In the genomic region with DNA sequence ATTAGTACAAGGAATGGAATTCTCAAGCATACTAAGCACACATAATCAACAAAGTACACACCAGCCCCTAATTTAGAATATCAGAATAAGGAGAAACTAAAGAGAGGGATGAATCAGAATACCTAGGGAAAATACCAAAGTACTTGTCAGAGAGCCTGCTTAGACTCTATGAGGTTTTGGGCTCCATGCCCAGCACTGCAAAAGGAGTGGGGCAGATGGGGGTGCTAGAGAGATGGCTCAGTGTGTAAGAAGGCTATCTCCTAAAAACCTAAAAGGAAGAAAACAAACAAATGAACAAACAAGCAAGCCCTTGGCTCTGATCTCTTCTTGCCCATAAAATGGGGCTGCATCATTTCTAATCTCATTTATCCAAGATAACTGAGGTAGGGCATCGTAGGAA, we compare ENCODE assay signal across 17 mouse cellular contexts. TPM values are rescaled to one million over a fixed set of nuclear protein-coding genes. Genes with fewer than 3 reads are reported as not detected.
DNase-seq lines count a peak whose midpoint lies in the region.
"Had no signal": no experiment of that assay in that cellular context is flagged by ENCODE, and none has a peak within 500 bp of the region (broad histone marks: within the 10 kb centered on the region; RNA-seq: fewer than 3 reads in every experiment).

No protein-coding gene starts in this region.

- peak; percentile 43 for DNase-seq in layer of hippocampus, adult 11-12 months (ENCODE audit: low spot score)
- no peak for DNase-seq in layer of hippocampus, postnatal 25 days (ENCODE audit: extremely low spot score in 1 of 2, low spot score in 1 of 2)
- DNase-seq in right cerebral cortex, adult 18-20 months, result peak; percentile 39
- DNase-seq in right cerebral cortex, postnatal 36 days (ENCODE audit: low spot score in 2 of 2), result no peak
- peak; percentile 61 for DNase-seq in Muller cell, postnatal 12 days (ENCODE audit: inconsistent ontology term)
- DNase-seq in ovary, postnatal 14 days (ENCODE audit: low spot score), result no peak
- DNase-seq in adrenal gland, postnatal 36 days, result no peak
- DNase-seq: cerebellum, postnatal 14 days; gastrocnemius, postnatal 10 days; heart, adult 11 months; heart, postnatal 14 days; kidney, postnatal 4 days; thymus, postnatal 14 days had no signal

RNA-seq across cellular contexts. Expression of a gene that starts 23.0 kb away (rescaled TPM):
- total RNA-seq in layer of hippocampus, postnatal 25 days (2021), result not detected
- not detected for total RNA-seq in adrenal gland, postnatal 36 days (2021)
- total RNA-seq: adrenal gland, adult 18-20 months; G1E; gastrocnemius, postnatal 10 days; heart, postnatal 14 days; layer of hippocampus, postnatal 36 days; monocyte, adult 5-6 weeks had no signal

RNA-seq across cellular contexts. Expression of a gene that starts 37.5 kb away (rescaled TPM):
- total RNA-seq in layer of hippocampus, postnatal 25 days (2021), result 1 to 10 TPM; 1.5 to 1.6 TPM
- total RNA-seq in adrenal gland, postnatal 36 days (2021), result 1 to 10 TPM in 1 of 2 experiments, under 1 TPM in 1; 0.36 to 1.0 TPM
- total RNA-seq: G1E; monocyte, adult 5-6 weeks had no signal

RNA-seq across cellular contexts. Expression of a gene that starts 57.5 kb away (rescaled TPM):
- 10 to 100 TPM; 66.8 to 72.4 TPM for total RNA-seq in layer of hippocampus, postnatal 25 days (2021)
- total RNA-seq in adrenal gland, postnatal 36 days (2021), result 10 to 100 TPM; 32.4 to 37.3 TPM

Comparison
In these comparisons a context has a peak if more than half of its experiments do, and no peak if none do; other contexts are left out.
1. DNase-seq: peak in layer of hippocampus, adult 11-12 months (single experiment), right cerebral cortex, adult 18-20 months (single experiment) and Muller cell, postnatal 12 days (single experiment); none in layer of hippocampus, postnatal 25 days (0 of 2), right cerebral cortex, postnatal 36 days (0 of 2), ovary, postnatal 14 days (single experiment) and adrenal gland, postnatal 36 days (0 of 2).